Mouse (Mus musculus) right cerebral cortex, postnatal 25 days (tissue): ENCODE data around the gene Cenpj.

Source experiments
- DNase-seq: peaks from one replicate; pipeline ENCODE4 v3.0.0; 2022

Gene Cenpj

DNA sequence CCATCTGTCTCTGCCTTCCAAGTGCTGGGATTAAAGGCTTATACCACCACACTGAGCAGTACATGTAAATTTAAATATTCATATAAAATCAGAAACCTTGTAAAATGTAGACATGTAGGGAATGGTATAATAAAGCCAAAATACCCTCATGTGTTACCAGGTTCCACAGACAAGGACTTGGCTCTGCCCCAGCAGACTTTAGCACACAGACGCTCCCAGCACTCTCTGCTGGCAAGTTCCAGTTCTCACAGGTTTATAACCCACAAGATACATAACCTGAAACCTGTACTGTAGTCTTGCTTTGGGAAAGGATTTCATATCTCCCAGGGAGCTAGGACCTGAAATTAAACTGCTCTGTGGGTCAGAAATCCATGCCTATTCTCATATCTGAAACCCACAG is 30.3 kb downstream of the Cenpj start:
- no peak for DNase-seq

GRCm38 (mm10) chr14:56530788-56531187 is 44.4 kb downstream of the Cenpj start:
- DNase-seq, result no peak

DNA sequence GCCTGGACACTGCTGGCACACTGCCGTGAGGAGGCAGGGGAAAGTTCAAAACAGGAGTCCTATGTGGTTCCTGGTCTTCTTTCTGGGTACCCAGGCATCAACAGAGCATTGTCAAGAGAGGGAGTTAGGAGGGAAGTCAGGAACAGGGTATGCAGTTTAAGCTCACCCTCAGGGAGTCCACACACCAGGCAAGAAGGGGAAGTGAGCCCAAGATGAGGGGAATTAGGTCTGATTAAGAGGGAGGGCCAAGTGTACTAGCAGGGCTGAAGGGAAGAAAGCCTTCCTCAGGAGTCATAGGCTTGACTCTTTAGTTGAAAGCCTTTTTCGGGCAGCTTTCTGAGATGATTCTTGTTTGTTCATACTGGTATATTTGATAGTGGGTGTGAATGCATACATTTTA is 60.5 kb downstream of the Cenpj start:
- no peak for DNase-seq

GRCm38 (mm10) chr14:56512084-56512483 is 63.1 kb downstream of the Cenpj start:
- no peak for DNase-seq

DNA sequence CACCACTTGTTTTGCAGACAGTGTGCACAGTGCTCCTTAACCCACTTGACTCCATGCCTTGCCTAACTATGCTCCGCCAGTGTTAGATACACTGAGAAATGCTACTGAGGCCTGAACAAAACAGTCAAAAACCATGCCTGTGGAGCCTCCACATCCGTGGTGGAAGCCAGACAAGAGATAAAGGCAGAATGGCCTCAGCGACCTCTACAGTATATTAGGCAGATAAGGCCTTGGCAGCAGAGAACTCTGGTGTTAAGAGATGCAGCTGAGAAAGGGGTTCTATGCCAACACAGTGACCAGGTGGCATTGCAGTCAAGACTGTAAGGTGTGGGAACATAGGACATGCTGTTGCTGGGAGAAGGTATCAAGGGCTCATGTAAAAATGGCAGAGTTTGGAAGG is 68.5 kb downstream of the Cenpj start:
- no peak for DNase-seq

DNA sequence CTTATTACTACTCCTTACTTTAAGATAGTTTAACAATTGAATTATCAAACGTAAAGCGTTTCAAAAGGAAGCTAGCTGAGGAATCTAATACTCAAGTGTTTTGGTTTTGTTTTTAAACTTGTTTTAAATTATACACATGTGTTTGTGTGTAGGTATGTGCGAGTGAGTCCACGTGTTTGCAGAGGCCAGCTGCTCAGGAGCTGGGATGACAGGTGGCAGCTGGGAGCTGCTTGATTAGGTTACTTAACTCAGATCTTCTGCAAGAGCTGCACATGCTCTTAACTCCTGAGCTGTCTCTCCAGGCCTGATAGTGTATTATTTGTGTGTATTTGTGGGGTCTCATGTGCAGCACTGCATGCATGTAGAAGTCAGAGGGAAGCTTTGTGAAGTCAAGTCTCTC is 72.8 kb downstream of the Cenpj start:
- no peak for DNase-seq

- no peak for DNase-seq
These were observed 85.4 kb downstream of the Cenpj start for GRCm38 (mm10) chr14:56489806-56490205.
